Mouse (Mus musculus) kidney, adult 18-20 months (tissue): ENCODE measurements around the gene Ntrk3.

Experiments used
- DNase-seq: peaks from one replicate; pipeline ENCODE4 v3.0.0; 2021

Gene Ntrk3

DNA sequence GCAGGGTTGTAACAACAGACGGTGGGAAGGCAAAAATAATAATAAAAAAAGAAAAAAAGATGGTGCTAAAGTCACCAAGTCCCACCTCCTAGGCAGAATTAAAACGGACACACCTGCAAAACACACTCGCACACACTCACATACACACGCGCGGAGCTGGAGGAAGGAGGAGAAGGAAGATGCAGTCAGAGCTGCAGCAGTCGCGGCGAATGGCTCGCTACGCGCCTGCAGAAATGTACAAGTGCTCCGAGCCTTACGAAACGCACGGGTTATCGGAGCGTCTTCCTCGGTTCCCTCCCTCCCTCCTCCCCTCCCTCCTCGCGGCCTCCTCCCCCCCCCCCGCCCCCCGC is 159.7 kb downstream of the Ntrk3 start:
- no peak for DNase-seq

DNA sequence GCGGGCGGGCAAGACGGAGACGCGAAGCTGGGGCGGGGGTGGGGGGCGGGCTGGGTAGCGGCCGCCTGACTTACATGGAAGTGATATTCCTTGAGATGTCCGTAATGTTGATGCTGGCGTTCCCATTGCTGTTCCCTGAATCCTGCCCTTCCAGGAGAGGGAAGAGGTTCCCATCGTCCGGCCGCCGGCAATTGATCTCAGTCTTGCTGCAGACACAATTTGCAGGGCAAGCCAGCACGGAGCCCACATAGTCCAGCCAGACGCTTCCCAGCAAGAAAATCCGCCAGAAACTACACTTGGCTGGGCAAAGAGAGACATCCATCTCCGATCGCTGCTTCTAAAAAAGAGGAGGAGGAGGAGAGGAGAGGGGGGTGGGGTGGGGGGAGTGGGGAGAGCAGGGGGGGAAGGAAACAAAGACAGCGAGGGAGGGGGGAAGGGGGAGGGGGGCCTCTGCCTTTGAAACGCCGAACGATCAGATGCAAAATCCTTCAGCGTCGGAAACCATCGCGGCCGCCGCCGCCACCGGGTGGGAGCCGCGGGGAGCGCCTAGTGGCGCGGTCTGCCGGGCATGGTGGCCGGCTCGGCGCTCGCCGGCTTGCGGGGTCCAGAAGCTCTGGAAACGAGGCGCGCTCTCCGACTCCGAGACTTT is 160.2 kb downstream of the Ntrk3 start:
- no peak for DNase-seq

DNA sequence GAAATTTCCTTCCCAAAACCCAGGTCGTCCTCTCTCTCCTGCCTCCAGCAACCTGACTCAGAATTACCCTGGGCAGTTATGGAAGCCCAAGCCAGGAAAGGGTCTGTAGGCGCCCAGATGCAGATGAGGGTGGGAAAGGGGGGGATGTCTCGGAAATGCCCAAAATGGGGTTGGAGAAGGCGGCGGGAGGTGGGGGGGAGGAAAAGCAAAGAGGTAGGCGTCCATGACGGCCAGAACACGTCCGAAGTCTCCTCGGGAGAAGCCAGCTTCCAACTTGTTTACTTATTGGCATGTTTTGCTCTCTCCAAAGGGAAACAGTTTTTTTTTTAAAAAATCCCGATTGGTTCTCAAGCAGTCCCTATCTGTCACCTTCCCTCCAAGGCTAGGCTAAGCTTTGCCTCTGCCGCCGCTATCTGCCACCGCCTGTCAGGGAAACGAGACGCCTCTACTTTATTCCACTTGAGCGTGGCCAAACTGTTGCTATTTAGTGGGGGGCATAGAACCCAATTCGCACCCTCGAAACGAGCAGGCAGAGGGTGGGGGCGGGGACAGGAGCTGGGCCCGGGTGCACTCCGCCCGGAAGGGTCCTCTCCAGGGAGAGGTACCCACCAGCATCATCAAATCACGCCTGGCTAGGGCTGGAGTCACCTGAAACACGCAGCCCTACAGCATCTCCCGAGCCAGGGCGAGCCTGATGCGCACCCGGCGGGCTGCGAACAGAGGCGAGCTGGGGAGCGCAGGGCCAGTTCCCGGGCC is 160.9 kb downstream of the Ntrk3 start:
- DNase-seq = no peak

DNA sequence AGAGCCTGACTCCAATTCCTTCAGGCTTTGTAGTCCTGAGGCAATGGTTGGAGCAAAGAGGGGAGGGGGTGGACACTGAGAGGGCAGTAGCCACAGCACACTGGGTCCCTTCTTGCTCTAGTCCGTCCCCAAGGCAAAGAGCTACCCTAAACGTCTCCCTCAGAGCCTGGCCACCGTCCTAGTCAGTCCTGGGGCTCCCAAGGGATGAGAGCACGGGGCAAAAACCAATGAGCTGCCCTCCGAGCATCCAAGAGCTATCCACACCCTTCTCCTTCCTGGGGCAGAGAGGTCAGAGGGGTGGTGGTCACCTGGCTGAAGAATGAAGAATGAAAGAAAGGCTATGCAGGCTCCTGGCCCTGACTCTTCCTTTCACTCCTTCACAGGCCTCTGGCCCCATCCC is 161.6 kb downstream of the Ntrk3 start:
- no peak for DNase-seq

DNA sequence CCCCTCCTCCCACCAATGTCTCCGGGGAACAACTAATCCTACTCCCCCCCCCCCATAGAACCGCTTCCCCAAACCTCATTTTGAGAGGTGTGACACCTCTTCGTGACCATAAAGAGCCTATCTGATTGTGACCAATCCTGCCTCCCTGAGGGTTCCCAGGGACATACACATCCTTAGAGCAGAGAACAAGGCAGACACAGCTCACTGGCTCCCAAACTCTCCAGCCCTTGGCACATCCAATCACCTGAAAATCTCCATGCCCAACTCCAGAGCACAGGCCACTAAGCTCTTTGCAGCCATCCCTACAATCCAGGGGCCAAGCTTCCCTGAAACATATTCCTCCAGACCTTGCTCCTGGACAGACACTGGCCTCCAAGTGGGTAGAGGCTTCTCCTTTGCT is 162.3 kb downstream of the Ntrk3 start:
- DNase-seq = no peak

DNA sequence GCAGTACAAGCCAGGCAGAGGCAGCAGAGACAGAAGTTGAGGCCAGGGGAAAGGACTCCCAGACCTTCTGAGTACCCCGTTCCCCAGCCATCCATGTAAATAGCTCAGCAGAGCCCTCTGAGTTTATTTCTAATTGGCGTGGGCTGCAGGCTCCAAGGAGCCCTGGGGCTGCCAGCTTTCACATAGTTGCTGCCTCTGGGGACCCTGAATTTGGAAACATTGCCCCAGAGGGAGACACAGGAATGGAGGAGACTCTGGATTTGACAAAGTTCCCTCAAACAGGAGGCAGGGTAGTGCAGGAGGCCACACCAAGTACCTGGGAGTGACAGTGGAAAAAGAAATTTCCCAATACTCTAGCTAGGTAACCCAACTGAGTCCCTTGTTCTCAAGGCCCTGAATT is 166.6 kb downstream of the Ntrk3 start:
- no peak for DNase-seq

DNA sequence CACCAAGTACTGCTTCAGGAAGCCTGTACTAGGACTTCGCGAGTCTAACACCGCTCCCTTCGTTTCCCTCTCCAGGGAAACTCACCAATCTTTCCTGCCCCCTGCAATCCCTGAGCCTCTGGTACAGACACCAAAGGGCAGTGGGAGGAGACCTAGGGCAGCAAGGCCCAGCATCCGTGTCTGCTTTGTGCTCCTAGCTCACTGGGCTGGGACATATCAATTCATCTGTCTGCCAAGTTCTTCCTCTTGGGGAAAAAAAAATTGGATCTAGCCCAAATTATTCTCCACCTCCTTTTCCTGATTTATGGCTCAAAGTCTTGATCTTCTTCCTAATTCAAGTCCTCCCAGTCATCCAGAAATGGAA is 168.6 kb downstream of the Ntrk3 start:
- DNase-seq = no peak

DNA sequence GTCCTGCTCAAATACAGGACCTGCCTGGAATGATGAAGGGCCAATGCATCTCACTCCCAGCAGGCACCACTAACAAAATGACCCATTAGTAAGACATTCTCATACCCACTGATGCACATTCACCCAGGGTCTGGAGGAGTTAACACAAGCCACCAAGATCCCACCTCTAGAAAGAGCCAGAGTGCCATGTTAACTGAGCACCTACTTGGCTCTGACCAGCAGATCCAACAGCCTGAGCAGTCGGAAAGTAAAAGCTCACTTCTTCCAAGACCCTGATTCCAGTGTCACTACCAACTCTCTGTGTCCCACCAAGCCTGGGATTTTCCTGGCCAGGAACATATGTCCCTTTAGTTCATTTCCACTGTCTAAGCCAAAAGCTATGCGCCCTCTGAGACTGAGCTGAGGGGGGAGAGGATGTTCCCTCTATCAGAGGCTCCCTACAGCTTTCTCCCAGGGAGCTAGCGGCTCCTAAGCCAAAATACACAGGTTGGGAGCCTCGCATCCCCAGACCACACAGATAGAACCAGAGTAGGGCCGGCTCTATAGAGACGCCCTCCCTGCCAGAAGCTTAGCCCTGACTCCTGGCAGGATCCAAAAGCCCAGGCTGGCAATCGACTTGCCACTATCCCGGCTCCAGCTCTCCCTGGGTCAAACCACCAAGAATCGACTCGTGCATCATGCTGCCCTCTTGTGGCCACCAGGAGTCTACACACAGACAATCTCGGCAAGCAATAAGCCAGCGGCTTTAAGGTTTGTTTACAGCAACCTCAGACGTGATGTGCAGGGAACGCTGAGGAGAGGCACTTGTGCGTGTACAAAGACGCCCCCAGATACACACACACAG is 169.2 kb downstream of the Ntrk3 start:
- DNase-seq = peak; percentile 61

DNA sequence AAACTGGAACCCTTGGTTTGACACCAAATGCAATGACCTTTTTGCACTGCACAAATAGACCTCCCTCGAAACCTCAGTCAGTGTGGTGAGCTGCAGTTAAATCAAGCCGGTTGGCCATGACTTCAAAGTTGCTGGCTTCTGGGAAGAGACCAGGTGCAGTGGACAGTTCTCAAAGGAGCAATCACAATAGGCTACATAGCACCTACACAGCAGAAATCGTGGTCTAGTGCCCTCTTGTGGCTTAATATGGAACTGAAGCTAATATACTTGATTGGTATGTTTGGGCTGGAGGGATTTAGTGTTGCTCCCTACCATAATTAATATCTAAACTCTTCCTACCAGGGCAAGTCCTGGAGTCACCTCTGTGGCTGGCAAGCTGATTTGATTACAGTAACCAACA is 171.2 kb downstream of the Ntrk3 start:
- no peak for DNase-seq

DNA sequence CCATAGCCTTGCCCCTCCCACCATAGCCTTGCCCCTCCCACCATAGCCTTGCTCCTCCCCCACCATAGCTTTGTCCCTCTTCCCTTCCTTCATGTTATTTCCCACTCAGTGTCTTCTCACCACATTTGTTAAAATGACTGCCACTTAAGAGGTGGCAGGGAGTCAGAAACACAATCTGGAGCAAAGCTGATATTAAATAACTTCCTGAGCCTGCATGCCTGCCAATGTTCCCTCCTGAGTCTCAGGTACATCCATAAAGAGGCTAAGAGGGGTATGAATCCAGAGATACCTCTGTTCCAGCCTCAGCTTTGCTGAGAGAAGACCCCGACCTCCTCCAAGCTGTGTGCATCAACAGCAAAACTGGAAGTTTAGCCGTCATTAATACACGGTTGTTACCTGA is 172.4 kb downstream of the Ntrk3 start:
- DNase-seq = no peak

DNA sequence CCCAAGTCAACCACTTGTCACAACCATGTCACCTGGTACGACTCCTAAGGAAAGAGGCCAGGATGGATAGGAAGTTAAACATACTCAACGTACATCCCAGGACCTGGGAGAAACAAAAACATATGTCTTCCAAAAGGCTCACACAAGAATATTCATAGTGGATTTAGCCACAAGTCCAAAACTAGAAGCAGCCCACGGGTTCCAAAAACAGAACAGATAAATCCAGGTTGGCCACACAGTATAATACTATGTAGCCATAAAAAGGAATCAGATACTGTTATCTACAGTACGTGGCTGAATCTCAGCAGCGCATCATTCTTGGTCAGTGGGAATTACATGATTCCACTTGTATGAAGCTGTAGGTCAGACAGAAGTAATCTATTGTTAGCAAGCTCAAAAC is 179.3 kb downstream of the Ntrk3 start:
- no peak for DNase-seq

DNA sequence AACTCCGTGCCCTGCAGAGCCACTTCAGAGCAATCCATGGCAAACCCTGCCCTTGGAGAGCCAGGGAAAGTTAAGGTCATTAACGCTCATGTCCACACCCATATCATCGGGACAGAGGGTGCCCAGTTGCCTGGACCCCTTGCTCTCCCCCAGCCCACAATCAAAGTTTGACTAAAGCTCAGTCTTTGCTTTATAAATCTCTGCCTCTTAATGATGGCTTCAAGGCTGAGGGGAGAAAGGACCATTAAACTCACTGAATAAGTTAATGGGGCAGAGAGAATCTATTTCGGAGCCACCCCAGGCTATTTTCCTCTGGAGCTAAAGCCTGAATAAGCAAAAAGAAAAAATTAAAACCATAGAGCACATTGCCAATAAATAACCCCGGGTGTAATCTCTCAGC is 182.3 kb downstream of the Ntrk3 start:
- no peak for DNase-seq

DNA sequence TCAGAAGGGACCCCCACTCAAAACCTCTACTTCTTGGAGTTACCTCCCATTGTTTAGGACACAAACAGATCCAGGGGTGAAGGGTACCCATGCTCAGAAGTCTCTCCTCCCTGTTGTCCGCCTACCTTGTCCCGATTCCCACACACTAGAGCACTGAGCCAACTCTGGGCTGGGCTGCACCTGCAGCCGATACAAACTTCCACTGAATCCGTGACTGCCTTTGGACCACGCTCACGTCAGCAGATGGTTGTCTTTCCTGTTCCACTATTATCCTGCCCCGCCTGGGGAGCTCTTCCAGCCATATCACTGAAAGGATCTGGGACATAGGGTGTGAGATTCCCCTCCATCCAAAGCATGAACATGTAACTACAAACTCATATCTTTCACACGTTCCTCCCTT is 188.4 kb downstream of the Ntrk3 start:
- no peak for DNase-seq

DNA sequence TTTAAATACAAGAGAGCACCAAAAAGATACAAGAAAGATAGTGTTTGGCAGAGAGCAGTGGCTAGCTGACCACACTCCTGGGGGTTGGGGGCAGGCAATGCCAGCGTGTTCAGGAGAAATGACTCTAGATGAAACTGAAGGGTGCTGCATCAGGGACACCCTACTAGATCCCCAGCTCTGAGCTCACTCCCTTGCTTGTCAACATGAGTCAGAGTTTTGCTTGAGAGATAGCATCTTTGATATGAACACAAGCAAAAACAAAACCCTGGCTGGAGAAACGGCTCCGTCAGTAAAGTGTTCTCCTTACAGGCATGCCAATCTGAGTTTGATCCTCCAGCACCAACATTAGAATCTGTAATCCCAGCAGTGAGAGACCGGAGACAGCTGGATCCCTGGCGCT is 189.1 kb downstream of the Ntrk3 start:
- DNase-seq = no peak

DNA sequence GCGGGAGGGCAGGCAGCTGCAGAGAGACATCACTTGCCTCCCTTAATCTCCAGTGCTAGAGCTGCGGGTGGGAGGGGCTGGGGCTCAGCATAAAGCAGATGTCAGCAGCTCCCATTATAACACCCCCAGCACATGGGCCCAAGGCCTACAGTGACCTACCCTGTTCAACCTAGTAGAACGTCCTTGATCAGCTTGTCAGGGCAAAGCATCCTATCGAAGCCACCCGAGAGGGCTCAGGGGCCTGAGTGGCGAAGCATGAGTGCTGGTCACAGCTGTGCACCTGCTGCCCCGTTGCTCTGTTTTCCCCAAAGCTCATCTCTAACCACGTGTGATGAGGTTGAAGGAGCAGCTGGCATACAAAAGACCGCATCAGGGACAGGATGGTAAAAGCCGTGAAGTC is 191.3 kb downstream of the Ntrk3 start:
- no peak for DNase-seq

DNA sequence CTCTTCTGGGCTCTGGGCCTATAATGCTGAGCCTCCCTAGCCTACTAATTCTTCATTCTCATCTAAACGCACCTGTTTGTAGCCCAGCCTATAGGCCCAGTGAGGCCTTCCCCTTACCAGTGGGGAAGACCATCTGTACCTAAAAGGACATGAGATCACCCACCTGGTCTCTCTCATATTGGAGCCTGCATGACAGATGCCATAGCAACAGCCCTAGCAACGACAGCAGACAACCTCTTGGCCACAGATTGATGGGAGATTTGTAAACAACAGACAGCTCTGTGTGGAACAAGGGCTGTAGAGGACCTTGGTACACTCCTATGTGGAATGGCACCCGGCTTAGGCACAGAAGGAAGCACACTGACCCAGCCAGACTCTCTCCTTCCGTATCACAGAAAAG is 195.3 kb downstream of the Ntrk3 start:
- DNase-seq = no peak

DNA sequence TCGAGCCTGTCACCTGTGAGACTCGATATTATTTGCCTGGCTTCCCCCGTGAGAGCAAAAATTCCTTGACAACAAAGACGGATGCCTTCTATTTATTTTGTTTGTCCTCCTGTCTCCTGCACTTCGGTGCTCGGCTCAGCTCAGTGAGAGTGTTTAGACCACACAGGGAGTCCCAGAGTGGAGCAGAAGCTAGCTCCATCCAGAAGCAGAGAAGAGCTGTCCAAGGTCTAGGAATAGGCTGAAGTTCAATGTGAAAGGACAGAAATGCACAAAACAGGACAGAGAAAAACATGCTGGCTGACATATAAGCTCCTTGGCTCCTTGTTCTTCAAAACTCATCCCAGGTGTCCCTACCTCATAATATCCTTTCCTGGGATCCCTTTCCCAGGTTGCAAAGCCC is 207.5 kb downstream of the Ntrk3 start:
- DNase-seq = no peak

DNA sequence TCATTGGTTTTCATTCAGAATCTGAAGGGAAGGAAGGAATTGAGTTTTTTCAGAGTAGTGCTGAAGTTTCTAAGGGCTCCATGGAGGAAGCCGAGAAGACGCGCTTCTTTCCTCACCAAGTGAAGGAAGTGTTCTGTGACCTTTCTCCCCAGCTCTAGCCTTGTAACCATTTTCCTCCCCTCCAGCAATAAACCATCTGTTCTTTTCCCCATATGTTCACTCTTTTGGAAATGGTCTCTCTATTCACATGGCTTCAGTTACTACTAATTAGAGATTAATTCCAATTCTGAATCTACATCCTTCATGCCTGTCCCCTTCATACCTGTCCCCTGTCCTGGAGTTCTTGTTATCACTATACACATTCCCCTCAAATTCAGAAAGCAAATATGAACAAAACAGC is 209.8 kb downstream of the Ntrk3 start:
- no peak for DNase-seq

DNA sequence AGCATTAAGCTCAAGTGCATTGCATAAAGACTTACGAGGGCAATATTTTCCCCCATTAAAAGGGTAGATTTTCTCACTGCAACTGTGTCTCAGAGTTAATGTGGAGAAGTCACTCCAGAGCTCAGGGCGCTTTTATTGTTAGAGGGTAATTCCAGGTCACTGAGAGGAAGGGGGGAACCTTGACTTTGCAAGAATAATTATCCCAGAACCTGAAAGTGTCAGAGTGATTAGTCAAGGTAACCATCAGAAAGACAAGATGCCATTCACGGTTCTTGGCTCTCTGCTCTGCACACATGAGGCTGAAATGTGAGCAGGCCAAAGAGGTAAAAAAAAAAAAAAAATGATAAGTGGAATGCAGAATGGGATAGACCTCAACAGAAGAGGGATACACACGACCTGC is 210.2 kb downstream of the Ntrk3 start:
- no peak for DNase-seq

DNA sequence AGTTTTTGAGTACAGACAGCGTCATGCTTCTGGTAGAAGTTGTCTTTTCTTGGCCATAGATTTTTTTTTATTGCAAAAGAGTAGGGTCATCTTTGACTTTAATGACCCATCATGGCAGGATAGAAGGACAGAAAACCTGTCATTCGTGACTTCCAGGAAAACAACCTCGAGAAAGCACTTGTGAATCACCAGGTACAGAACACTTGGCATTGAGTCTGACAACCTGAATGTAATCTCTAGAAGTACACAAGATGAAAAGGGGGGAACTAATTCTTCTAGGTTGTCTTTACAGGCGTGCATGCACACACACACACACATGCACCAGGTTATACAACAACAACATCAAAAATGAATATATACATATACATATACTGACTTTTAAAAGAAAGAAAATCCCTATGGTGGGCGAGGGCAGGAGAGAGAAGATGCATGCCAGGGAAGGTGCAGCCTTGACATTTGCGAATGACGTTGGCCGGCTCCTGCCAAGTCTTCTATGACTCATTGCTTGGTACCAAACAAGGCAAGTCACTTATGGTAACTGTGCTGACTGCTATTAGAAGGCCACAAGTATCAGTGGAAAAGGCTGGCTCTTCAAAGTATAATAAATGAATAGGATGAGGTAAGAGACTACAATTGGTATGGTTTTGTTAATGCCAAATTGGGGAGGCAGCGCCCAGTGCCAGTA is 217.4 kb downstream of the Ntrk3 start:
- DNase-seq = no peak

DNA sequence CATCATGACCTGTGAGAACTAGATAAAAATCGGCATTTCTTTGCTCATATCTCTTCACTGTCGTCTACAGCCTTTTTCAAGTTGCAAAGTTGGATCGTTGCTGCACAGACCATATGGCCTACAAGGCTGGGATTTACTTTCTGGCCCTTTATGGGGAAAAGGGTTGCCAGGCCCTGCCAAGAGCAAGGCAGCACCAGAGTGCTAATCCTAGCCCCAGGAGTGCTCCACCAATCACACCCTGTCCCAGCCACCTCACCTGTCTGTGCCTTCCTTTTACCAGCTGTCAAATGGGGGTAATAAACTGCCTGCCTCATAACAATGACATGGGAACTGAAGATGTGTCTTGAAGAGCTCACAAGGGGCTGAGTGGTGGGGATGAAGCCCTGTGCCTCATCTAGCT is 218.1 kb downstream of the Ntrk3 start:
- no peak for DNase-seq

DNA sequence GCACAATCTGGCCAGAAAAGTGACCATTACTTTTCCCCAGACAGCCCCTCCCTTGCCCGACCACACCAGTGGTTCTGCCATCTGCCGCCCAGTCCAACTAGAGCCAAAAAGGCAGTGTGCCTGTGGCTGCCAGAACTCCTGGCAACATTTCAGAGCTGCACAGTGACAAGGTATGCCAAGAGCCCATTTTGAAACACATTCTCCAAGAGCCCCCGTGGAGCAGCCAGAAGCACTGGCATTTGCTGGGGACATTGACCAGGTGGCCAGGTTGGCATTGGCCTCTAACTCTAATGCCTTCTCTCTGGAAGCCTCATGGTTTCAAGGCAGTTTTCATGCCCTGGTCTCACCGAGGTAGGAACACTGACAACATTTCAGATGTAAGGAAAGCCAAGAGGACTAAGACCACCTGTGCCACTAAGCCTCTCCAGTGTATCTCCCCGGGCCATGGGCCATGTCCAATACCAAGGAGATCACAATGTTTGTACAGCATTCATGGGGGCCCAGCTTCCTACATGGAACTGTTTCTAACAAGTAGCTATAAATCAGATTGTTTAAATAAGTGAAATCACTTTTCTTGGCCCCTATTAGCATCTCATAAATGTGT is 218.9 kb downstream of the Ntrk3 start:
- no peak for DNase-seq

DNA sequence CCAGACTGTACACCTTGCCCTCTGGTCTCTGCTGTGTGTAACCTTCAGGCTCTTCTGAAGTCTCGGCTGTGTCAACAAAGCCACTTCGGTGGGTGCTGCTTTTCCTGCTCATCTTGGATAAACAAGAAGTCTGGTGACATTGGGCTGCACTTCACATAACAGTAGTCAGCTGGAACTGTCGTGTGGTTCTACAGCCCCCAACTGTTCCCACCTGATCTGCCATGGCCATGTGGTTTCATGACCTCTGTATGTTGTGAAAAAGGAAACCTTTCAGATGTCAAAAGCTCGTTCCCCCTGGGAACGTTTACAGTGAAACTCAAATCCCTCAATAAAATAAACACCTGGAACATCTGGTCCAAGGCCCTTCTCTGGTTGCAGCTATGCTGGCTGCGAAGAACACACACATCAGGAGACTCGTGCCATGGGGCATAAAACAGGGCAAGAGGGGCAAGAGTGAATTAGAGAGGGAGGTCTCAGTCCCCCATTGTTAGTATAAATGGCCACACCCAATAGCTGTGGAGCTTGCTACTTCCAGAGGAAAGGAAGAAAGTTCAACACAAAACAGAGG is 222.7 kb downstream of the Ntrk3 start:
- no peak for DNase-seq
